Mouse (Mus musculus): Measurements from ENCODE around the gene Pou2f2. TPM values are rescaled to one million over a fixed set of nuclear protein-coding genes. Genes with fewer than 3 reads are reported as not detected.

Gene Pou2f2
- polyA plus RNA-seq, 1 experiment, result 0.52 TPM

- H3K27ac ChIP-seq (replicated peaks; ENCODE audit: low read depth, low read length), result no peak overlapping the region
- H3K4me1 ChIP-seq (ENCODE audit: control insufficient read depth, insufficient read depth, insufficient read length, low read length), result no peaks in the 10 kb centered on the region
- H3K4me3 ChIP-seq (ENCODE audit: insufficient read depth, low read depth, low read length), result no peak overlapping the region
Measured at GRCm38 (mm10) chr7:25106790-25107502, 72.6 kb downstream of the Pou2f2 start.

DNA sequence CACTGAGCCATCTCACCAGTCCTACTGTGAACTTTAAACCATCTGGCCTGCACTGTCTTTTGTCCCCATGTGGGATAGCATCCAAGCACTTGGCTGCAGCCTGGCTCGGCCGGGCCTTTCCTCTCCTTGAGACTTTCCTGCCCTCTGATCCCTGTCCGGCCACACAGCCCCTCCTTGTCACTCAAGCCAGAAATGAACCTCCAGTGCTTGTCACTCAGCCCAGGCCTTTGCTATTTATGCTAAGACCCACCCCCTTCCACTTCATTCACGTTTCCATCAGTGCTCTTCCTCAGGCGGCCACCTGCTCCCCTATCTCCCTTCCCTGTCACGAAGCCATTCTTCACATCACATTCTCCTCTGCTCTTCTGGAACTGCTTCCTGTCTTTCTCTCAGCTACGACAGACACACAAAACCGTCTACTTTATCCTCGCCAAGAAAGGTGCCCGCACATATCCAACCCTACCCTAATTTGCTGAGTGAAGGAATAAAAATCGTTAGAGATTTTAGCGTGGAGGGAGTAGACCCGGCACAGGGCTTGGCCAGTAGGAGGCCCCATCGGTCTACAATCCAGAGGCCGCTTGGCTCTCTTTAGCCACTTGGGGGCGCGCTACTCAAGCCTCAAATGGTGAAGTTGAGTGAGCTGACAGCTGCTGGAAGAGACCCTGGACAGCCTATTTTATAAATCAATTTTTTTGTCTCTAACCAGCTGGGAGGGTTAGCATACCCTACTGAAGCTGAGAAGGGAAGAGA, 73.9 kb downstream of the Pou2f2 start:
- Histone ChIP-seq H3K4me3 (ENCODE audit: insufficient read depth, low read depth, low read length) (no peak overlapping the region), H3K4me1 (ENCODE audit: control insufficient read depth, insufficient read depth, insufficient read length, low read length) (no peaks in the 10 kb centered on the region), H3K27ac (replicated peaks; ENCODE audit: low read depth, low read length) (no peak overlapping the region)

GRCm38 (mm10) chr7:25099581-25099980, 79.9 kb downstream of the Pou2f2 start:
- Histone ChIP-seq H3K27ac (replicated peaks; ENCODE audit: low read depth, low read length) (no peak overlapping the region), H3K4me3 (ENCODE audit: insufficient read depth, low read depth, low read length) (no peak overlapping the region)

DNA sequence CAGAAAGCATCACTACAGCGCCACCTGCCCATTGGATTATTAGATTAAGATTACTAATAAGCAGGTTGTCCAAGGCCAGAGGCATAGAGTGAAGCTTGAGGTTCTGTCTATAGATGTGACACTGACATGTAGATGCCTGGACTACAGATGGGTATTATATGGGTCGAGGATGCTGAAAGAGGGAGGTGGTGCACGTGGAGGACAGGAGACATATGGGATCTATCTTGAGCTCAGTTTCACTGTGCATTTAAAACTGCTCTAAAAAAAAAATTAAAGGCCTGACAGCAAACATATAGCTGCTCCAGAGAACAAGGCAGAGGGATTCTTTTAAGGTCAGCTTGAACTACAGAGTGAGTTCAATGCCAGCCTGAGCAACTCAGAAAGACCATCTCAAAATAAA, 81.4 kb downstream of the Pou2f2 start:
- Histone ChIP-seq H3K4me3 (ENCODE audit: insufficient read depth, low read depth, low read length) (no peak overlapping the region), H3K4me1 (ENCODE audit: control insufficient read depth, insufficient read depth, insufficient read length, low read length) (no peaks in the 10 kb centered on the region), H3K27ac (replicated peaks; ENCODE audit: low read depth, low read length) (no peak overlapping the region)

More at GRCm38 (mm10) chr7:25099581-25099980, 79.9 kb downstream of the Pou2f2 start:
- H3K4me1 ChIP-seq (ENCODE audit: control insufficient read depth, insufficient read depth, insufficient read length, low read length), result no peaks in the 10 kb centered on the region

DNA sequence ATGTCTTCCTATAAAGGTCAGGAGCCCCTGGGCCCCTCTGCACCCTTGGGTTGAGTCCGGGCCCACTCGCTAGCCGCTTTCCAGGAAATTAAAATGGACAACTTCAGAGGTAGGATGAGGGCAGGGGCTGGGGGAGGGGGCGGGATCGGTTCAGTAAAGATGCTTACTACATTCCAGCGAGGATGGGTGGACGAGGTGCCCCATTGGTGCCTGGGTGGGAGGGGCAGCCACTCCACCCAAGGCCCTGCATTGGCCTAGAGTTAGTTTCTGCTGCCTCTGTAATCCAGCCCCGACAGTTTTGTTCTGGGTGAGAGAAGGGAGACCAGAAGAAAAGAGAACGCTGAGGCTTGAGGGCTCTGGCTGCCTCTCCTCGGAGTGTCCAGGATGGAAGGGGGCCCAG, 89.7 kb downstream of the Pou2f2 start:
- Histone ChIP-seq H3K4me3 (ENCODE audit: insufficient read depth, low read depth, low read length) (no peak overlapping the region), H3K27ac (replicated peaks; ENCODE audit: low read depth, low read length) (no peak overlapping the region), H3K4me1 (ENCODE audit: control insufficient read depth, insufficient read depth, insufficient read length, low read length) (peaks cover 3% of the 10 kb centered on the region; the same call in 1 of the 2 replicates)

DNA sequence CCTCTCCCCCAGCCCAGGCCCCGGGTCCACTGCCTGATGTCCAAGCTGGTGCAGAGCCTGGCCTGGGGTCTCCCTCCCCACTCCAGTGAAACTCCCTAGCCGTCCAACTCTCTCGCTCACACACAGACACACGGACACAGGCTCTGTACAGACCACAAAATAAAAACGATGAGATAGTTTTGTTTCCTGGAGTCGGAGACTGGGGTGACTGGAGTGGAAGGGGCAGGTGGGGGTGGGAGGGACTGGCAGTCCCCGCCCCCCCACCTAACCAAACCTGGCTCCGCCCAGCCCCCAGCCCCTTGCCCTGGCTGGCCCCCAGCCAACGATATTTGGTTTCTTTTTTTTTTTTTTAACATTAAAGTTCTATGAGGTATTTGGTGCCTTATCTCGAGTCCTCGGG, 90.6 kb downstream of the Pou2f2 start:
- no peak overlapping the region for H3K4me3 ChIP-seq (ENCODE audit: insufficient read depth, low read depth, low read length)
- H3K4me1 ChIP-seq (ENCODE audit: control insufficient read depth, insufficient read depth, insufficient read length, low read length), result peaks cover 3% of the 10 kb centered on the region; the same call in 1 of the 2 replicates

DNA sequence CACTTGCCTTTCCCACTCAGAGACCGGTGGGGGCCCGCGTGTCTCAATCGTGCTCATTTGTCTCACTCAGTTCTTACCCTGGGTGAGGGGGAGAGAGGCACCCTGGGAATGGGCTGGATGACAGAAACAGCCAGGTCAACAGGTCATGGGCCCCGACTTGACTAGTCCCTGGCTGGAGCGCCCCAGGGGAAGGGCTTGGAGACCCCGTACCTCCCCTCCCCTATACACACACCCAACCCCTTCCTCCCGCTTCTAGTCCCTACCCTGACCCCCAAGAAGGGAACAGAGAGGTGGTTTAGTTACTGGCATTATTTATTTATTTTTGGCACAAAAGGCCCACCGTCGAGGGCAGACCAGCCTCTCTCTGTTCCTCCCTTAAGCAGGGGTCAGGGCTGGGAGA, 91.0 kb downstream of the Pou2f2 start:
- H3K4me3 ChIP-seq (ENCODE audit: insufficient read depth, low read depth, low read length), result no peak overlapping the region
- H3K4me1 ChIP-seq (ENCODE audit: control insufficient read depth, insufficient read depth, insufficient read length, low read length), result peaks cover 3% of the 10 kb centered on the region; the same call in 1 of the 2 replicates
- H3K27ac ChIP-seq (replicated peaks; ENCODE audit: low read depth, low read length), result no peak overlapping the region

More for the DNA sequence above, 90.6 kb downstream of the Pou2f2 start:
- no peak overlapping the region for H3K27ac ChIP-seq (replicated peaks; ENCODE audit: low read depth, low read length)

GRCm38 (mm10) chr7:25087972-25088371, 91.6 kb downstream of the Pou2f2 start:
- H3K27ac ChIP-seq (replicated peaks; ENCODE audit: low read depth, low read length), result no peak overlapping the region
- H3K4me1 ChIP-seq (ENCODE audit: control insufficient read depth, insufficient read depth, insufficient read length, low read length), result peaks cover 3% of the 10 kb centered on the region; the same call in 1 of the 2 replicates
- H3K4me3 ChIP-seq (ENCODE audit: insufficient read depth, low read depth, low read length), result no peak overlapping the region

- no peak overlapping the region for H3K4me3 ChIP-seq (ENCODE audit: insufficient read depth, low read depth, low read length)
- peaks cover 3% of the 10 kb centered on the region; the same call in 1 of the 2 replicates for H3K4me1 ChIP-seq (ENCODE audit: control insufficient read depth, insufficient read depth, insufficient read length, low read length)
- H3K27ac ChIP-seq (replicated peaks; ENCODE audit: low read depth, low read length), result no peak overlapping the region
Measured at GRCm38 (mm10) chr7:25087256-25087912, 92.1 kb downstream of the Pou2f2 start.

- Histone ChIP-seq H3K4me1 (ENCODE audit: control insufficient read depth, insufficient read depth, insufficient read length, low read length) (peaks cover 3% of the 10 kb centered on the region; the same call in 1 of the 2 replicates), H3K4me3 (ENCODE audit: insufficient read depth, low read depth, low read length) (no peak overlapping the region), H3K27ac (replicated peaks; ENCODE audit: low read depth, low read length) (no peak overlapping the region)
Measured at GRCm38 (mm10) chr7:25086656-25087055, 92.9 kb downstream of the Pou2f2 start.

- Histone ChIP-seq H3K27ac (replicated peaks; ENCODE audit: low read depth, low read length) (peak overlapping the region; percentile 39; the same call in 1 of the 2 replicates), H3K4me3 (ENCODE audit: insufficient read depth, low read depth, low read length) (no peak overlapping the region), H3K4me1 (ENCODE audit: control insufficient read depth, insufficient read depth, insufficient read length, low read length) (peaks cover 3% of the 10 kb centered on the region; the same call in 1 of the 2 replicates)
Measured at GRCm38 (mm10) chr7:25084621-25085020, 94.9 kb downstream of the Pou2f2 start.

DNA sequence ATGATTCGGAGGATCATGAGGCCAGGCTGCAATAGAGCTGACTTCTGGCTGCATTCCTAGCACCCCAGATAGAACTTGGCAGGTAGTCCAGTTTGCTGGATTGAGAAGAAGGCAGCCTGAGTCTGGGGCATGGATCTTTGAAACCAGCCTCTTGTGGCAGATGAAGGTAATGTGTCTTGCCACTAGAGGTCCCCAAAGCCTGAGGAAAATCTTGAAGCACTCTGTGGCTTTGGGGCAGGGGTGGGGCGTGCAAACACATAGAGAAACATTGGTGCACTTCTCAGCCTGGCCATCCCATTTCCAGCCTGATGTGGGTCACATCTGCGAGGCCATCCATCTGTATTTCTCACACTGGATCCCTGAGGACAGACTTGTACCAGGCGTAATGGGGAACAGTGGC, 97.0 kb downstream of the Pou2f2 start:
- peaks cover 11% of the 10 kb centered on the region; the same call in 1 of the 2 replicates for H3K4me1 ChIP-seq (ENCODE audit: control insufficient read depth, insufficient read depth, insufficient read length, low read length)
- H3K27ac ChIP-seq (replicated peaks; ENCODE audit: low read depth, low read length), result no peak overlapping the region
- no peak overlapping the region for H3K4me3 ChIP-seq (ENCODE audit: insufficient read depth, low read depth, low read length)

GRCm38 (mm10) chr7:25080431-25080830, 99.1 kb downstream of the Pou2f2 start:
- H3K4me1 ChIP-seq (ENCODE audit: control insufficient read depth, insufficient read depth, insufficient read length, low read length), result peaks cover 15% of the 10 kb centered on the region; the same call in 1 of the 2 replicates

GRCm38 (mm10) chr7:25079496-25080026, 100.0 kb downstream of the Pou2f2 start:
- H3K4me3 ChIP-seq (ENCODE audit: insufficient read depth, low read depth, low read length), result no peak overlapping the region
- H3K27ac ChIP-seq (replicated peaks; ENCODE audit: low read depth, low read length), result no peak overlapping the region
- peaks cover 11% of the 10 kb centered on the region; the same call in 1 of the 2 replicates for H3K4me1 ChIP-seq (ENCODE audit: control insufficient read depth, insufficient read depth, insufficient read length, low read length)

More at GRCm38 (mm10) chr7:25080431-25080830, 99.1 kb downstream of the Pou2f2 start:
- Histone ChIP-seq H3K27ac (replicated peaks; ENCODE audit: low read depth, low read length) (no peak overlapping the region), H3K4me3 (ENCODE audit: insufficient read depth, low read depth, low read length) (no peak overlapping the region)

DNA sequence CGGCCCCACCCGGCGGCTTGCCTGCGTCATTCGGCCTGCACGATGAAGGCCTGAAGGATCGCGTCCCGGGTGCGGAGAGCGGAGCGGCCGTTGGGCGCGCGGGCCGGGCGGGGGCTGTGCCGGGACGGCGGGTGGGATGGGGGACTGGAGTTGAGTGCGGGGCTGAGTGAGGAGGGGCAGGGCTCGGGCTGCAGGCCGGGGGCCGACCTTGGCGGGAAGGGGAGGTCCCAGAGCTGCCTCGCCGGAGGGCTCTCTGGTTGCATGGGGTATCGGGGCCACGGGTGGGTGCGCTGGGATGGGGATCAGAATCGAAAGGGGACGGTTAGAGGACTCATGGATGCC, 102.1 kb downstream of the Pou2f2 start:
- peaks cover 11% of the 10 kb centered on the region for H3K4me1 ChIP-seq (ENCODE audit: control insufficient read depth, insufficient read depth, insufficient read length, low read length)
- 0 out of 2 replicates have a peak overlapping the region, but pooled peaks have one; percentile 22 for H3K27ac ChIP-seq (replicated peaks; ENCODE audit: low read depth, low read length)
- peak overlapping the region; percentile 71 for H3K4me3 ChIP-seq (ENCODE audit: insufficient read depth, low read depth, low read length)

All from brown adipose tissue, adult 24 weeks (tissue).